Mouse (Mus musculus): ENCODE measurements at regions not wholly inside any gene's neighbourhood (a gene's known extent, or its start where the extent isn't known, plus 50 kb on each side); places are given as distances from the start of the nearest gene placed in this dataset.

DNA sequence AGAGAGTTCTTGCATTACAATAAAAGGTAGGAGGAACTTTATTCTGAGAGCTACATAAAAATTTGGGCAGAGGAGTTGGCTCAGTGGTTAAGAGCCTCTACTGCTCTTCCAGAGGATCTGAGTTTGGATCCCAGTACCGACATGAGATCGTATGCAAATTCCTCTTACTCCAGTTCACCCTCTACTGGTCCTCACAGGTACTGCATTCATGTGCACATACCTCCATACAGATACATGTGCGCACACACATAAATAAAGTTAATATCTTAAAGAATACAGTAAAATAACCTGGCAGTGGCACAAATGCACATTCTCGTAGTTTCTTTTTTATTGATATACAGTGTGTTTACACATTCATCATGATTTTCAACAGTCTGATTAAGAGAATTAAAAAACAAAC is 232.4 kb downstream of the Vps13c start:
- no peak for DNase-seq (ENCODE audit: low spot score)

DNA sequence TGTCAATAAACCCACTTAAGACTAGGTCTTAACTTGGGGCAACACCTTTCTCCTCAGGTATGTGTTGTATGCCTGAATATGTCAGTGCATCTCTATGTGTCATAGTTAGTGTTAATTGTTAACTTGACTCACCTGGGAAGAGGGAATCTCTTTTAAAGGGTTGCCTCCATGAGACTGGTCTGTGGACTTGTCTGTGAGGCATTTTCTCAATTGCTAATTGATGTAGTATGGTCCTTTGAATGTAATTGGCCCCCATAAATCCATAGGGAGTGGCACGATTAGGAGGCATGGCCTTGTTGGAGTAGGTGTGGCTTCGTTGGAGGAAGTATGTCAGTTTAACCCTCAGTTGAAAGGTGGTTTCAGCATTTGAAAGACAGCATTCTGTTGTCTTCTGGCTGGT is 237.1 kb downstream of the Vps13c start:
- DNase-seq (ENCODE audit: low spot score) = no peak

DNA sequence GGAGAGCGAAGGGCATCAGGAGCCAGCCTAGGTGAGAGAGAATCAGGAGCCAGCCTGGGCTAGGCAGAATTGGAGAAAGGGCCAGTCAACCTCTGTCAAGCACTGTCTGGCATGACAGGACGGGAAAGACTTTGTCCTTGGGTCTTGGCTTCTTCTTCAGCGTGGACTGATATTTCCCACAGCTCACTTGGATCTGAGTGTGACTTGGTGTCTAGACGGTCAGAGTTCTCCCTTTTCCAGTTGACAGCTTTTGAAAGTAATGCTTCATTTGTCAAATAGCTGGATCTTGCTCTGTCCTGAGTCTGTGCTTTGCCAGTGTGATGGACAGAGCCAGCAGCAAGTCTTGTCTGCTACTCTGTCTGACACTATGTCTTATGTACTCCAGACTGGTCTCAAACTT is 243.1 kb downstream of the Vps13c start:
- no peak for DNase-seq (ENCODE audit: low spot score)

DNA sequence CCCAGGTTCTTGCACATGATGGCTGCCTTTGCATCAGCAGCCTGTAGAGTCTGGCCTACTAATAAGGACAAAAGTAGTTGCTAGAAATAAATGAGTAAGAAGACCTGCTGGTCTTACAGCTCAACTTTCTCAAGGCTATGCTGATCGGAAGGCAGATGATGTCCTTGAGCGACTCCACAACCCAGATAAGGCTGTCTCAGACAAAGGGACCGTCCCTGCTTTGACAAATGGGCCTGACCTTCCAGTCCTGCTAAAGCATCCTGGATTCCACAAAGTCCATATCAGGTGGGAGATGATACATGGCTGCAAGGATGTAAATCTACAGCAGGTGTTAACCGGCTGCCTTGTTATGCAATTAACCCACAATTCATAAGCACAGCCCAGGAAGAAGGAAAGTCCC is 244.8 kb downstream of the Vps13c start:
- no peak for DNase-seq (ENCODE audit: low spot score)

DNA sequence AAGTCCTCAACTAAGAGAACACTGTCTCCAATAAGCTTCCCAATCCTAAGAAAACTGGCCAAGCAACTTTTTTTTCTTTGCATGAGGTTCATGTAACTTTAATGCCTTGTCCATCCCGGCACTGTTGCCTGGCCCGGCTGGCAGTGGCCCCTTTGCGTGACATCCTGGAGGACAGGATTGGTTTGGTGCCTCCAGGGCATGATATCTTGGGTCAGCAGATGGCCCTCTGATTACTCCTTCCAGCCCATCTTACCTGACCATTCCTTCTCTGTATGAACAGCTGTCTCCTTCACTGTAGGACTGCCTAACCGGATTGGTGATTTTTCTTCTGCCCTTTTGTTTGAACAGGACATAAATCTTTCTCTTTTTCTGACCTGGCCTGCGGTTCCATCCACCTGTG is 254.4 kb downstream of the Vps13c start:
- no peak for DNase-seq (ENCODE audit: low spot score)

DNA sequence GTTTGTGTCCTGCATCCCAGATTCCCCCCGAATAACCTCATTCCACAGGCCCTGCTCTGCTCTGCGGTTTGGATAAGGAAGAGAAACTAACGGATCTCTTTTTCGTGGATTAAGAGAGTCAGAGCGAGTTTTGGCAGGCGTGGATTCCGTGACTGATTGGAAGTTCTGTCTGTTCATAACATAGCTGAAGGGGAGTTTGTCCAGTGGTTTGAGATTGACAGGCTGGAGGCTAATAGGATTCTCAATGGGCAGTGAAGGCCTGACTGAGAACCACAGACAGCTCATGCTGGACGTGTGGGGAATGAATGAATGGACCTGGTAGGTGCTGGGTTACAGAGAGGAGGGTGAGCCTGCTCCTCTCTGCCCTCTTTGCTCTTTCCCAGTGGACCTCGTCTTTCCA is 269.6 kb downstream of the Vps13c start:
- DNase-seq (ENCODE audit: low spot score) = no peak

DNA sequence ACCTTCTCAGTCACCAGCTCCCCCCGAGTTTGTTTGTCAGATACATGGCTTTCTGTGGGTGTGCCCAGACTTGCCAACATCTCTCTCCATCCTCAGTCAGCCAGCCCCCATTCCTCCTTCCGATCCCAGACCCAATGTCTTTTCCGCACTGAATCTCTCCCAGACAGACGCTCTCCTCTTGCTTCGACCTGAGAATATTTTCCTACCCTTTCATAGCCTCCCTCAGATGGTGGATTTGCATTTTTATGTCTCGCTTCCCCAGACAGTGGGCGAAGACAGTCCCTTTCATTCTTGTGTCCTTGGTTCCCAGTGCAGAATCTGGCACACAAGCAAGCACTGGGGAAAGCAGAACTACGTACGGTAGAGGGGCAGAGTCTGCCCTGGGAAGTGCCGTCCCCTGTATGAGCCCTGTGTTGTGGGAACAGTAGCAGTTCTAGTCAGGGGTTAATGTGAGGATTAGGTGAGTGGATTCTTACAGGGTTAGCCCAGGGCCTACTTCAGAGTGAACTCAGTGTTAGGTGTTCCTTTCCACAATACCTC is 275.0 kb downstream of the Vps13c start:
- DNase-seq (ENCODE audit: low spot score) = no peak

DNA sequence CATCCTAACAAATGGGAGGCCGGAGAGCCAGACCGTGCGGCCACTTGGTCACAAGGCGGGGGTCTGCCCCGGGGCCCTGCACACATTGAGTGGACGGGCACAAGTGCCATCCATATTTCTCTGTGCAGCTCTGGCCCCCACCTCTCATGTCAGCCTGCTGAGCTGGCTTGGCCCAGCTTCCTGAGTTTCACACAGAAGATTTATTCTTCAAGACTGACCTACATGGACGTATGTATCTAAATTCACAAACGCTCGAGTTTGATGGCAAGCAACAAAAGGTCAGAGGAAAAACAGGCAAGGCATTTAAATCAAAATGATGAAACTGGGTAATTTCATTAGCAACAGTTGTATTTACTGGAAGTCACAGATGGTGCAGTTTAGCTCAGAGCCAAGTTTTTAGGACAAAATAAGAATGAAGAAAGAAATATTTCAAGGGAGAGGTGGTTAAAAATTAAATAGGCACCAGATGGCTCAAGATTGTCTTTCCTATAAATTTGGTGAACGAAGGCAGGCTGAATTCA is 276.1 kb downstream of the Vps13c start:
- peak; percentile 17 for DNase-seq (ENCODE audit: low spot score)

DNA sequence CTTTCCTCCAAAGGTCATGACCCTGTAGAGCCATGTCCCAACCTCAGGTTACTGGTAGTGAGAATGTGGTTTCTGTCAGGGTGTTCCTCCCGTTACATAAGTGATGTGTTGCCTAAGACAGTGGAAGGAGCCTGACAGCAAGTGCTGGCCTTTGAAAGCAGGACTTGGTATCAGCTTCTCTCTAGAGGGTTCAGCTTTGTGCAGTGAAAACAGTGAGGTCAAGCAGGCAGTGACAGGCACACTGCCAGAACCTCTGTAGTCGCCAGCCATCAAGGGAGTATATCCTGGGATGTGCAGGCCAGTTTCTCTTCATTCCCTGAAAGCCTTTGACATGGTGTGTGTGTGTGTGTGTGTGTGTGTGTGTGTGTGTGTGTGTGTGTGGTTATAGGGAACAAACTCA is 278.1 kb downstream of the Vps13c start:
- DNase-seq (ENCODE audit: low spot score) = no peak

- no peak for DNase-seq (ENCODE audit: low spot score)
These were observed 282.1 kb downstream of the Vps13c start for GRCm38 (mm10) chr9:68122266-68122665.

GRCm38 (mm10) chr9:68131263-68131662 is 291.1 kb downstream of the Vps13c start:
- DNase-seq (ENCODE audit: low spot score) = no peak

DNA sequence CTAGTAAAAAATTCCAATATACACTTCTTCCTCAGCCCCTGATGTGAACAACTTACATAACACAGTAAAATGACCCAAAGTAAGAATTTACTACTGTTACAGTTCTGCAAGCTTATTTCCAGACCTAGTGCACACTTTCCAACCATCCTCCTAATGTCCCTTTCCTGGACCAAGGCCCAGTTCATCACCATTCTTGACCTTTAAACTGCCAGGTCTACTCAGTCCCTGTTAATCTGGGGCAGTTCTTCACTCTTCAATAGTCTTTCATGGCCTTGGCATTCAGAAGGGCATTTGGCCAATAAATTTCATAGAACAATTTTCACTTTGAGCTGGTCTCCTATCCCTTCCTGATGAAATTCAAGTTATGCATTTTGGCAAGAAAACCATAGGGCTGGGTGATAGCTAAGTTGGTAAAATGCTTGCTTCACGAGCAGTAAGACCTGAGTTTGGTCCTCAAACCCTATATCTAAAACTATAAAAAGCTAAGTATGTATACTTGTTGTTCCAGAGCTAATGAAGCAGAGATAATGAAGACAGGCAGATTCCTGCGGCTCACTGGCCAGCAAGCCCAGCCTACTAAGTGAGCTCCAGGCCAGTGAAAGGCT is 295.4 kb downstream of the Vps13c start:
- no peak for DNase-seq (ENCODE audit: low spot score)

DNA sequence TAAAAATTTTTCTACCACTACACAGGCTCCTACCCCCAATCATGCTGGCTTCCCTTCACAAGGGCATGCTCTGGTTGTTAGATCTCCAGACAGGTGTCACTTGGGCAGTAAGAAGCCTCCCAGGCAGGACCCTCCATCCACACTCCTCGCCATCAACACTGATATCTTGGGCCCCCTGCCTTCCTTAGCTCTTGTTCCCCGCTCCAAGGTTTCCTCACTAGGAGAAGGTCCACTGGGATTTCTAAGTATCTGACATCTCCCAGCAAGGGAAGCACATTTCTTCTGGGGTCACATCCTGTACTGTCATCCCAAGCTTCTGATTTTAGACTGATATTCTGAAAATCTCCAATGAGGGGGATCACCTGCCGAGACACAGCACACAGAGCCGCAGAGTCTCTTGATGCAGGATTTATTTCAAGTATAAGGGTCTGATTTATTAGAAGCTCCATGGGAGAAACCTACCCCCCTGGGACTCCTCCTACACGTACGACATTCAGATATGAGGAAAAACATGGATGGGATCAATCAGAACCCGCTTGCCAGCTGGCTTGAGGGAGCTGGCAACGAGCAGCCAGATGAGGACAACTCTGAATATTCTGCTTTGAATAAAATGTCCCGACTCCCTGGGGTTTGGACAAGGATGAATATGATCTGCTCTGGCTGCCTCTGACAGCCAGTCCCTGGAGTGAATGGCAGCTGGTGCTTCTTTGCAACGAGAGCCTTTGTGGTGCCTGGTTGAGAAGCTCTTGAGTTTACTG is 322.8 kb downstream of the Vps13c start:
- DNase-seq (ENCODE audit: low spot score) = no peak

GRCm38 (mm10) chr9:68166556-68166955 is 326.4 kb downstream of the Vps13c start:
- DNase-seq (ENCODE audit: low spot score) = no peak

DNA sequence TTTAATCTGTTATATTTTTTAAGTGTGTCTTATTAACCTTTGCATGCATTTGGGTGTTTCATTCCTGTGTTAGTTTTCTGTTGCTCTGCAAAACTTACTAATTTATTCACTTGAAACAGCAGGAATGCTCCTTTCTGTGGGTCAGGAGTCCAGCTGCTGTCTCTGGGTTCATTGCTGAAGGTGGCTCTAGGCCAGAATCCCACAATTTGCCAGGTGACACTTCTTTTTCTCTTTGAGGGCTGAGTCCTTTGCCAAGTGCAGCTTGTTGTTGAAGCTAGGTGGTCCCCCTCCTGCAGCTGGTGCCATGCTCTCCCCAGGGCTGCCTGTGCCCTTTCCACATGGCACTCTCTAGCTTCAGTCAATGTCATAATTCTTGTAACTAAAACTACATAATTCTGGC is 348.7 kb downstream of the Vps13c start:
- no peak for DNase-seq (ENCODE audit: low spot score)

DNA sequence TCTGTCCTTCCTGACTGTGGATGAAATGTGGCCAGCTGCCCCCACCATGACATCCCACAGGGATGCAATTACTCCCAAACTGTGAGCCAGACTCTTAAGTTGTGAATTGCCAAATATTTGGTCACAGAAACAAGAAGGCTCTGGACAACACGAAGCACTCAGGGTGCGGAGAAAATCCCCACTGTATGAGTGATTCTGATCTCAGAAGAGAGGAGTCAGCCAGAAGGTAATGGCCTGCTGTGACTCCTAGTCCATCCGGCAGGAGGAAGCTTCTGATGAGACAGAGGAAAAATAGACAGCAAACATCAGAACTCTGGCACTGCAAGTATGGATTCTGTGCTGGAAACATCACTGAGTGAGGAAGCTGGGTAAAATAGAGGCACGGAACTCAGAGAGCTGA is 359.6 kb downstream of the Vps13c start:
- no peak for DNase-seq (ENCODE audit: low spot score)

DNA sequence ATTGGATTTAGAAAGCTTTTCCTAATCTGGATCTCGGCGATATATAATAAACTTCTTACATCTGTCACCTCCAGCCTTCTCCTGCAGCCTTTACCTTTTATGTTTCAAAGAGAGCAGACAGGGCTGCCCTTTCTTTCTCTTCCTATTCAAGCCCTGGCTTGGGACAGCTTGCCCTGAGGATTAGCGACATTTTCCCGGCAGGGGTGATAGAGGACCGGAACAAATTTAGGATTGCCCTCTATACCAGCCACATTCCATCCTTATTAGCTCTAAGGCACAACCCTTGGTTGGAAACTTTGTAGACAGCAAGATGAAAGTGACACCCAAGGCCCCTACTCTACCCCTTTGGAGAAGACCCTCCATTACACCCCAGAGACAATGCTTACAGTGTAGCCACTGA is 360.8 kb downstream of the Vps13c start:
- DNase-seq (ENCODE audit: low spot score) = no peak

DNA sequence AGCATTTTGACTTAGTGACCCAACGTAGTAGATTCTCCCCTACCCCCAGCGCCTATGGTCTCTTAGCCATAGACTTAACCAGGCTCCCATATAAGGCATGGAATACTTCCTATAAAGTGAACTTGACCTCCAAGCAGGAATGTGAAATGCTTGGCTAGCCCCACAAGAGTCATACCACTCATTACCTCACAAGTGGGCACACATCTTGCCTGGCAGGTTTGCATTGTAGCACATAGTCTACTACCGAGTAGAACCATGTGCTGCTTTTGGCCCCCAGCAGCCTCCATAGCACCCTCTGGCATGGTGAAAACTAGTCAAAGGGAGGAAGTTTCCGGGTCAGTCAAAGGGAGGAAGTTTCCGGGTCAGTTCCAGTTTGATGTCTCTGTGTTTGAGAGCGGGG is 385.5 kb downstream of the Vps13c start:
- no peak for DNase-seq (ENCODE audit: low spot score)

DNA sequence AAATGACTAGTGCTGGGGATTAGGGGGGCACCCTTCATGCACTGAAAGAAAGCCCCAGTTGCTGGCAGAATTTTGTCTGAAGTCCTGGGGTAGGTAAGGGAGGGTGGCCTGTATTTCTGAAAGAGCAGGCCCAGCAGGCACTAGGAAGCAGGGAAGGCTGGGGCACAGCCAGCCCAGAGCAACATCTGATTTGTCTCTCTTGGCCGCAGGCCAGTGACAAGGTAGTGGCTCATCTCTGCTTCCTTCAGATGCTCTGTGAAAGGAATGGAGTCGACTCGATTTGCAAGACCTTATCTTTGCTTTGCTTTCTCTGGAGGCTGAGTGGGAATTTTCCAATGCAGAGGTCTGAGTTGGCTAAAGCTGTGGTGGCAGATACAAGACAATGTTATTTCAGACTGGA is 390.9 kb downstream of the Vps13c start:
- DNase-seq (ENCODE audit: low spot score) = no peak

DNA sequence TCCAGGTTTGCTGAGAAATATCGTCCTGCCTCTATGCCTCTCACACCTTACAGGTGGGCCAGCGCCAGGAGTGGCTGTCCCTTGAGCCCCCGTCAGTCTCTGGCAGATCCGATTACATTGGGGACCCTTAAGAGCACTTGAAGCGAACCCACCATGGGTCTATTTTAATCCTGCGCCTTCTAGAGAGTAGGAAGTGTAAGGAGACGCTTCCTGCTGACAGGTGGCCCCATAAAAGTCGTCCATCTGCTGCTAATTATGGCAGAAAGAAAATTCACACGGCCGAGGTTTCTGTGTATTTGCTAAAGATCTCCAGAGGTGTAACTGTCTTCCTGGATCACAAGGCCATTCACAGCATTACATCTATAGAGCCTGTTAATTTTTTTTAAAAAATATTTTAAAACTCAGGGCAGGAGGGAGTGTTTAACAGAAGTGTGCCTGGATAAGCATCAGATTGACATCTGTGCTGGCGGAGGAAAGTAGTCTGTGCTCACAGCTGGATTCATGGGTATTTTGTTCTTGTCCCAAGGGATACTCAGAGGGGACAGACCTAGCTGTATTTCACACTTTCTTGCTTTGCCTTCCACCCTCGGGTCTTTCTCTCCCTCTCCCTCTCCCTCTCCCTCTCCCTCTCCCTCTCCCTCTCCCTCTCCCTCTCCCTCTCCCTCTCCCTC is 394.9 kb downstream of the Vps13c start:
- no peak for DNase-seq (ENCODE audit: low spot score)

DNA sequence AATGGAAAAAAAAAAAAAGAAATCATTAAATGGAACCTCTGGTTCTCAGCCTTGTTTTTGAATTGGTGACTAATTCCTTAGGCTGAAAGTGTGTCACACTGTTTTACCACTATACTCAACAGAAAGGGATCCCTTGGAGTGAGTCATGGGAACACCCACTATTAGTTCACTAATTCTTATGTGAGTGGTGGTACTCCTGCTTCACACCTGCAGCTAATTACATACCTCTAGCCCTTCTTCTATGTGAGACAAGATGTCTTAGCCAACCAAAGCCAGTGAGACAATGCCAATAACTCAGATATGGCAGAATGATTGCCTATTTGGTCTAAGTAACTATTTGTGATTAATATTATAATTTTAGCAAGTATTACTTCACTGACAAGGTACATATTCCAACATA is 398.9 kb downstream of the Vps13c start:
- DNase-seq (ENCODE audit: low spot score) = no peak

DNA sequence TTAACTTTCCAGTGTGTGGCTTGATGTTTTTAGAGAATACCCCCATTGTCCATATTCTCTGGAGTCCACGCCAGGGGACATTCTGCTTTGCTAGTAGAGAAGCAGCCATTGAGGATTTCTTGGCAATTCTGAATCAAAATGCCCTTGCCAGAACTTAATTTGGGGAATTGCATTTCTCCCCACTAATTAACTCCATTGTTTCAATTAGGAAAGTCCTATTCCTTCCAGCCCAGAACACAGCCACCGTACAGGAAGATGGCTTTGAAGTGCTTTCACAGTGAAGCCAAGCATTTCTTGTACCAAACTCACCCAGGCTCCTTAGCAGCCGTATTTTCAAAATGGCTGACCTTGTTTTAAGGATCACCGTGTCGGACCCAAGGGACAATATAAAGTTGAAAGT is 399.4 kb downstream of the Vps13c start:
- no peak for DNase-seq (ENCODE audit: low spot score)

- no peak for DNase-seq (ENCODE audit: low spot score)
These were observed 403.6 kb upstream of the Rora start for GRCm38 (mm10) chr9:68250011-68250410.
